Mouse (Mus musculus): ENCODE data around the gene Gm28048. TPM values are rescaled to one million over a fixed set of nuclear protein-coding genes. Genes with fewer than 3 reads are reported as not detected.

Gm28048 gene
- polyA plus RNA-seq, 1 experiment from 2014 or later, result 3.2 TPM

- H3K4me2 ChIP-seq (replicated peaks), result no peak overlapping the region
- no peaks in the 10 kb centered on the region for H3K27me3 ChIP-seq (ENCODE audit: control insufficient read depth, insufficient read depth, low read length)
- no peaks in the 10 kb centered on the region for H3K36me3 ChIP-seq (replicated peaks; ENCODE audit: control insufficient read depth, insufficient read depth)
- no peak overlapping the region for H3K9ac ChIP-seq
- DNase-seq (ENCODE audit: low spot score) (no peak), ATAC-seq (ENCODE audit: low FRiP score) (no peak)
- 89% methylated on average over 11 of the region's 11 CpGs for WGBS
- H3K4me1 ChIP-seq (replicated peaks; ENCODE audit: control insufficient read depth, insufficient read depth, low read length), result no peaks in the 10 kb centered on the region
- no peaks in the 10 kb centered on the region for H3K9me3 ChIP-seq (ENCODE audit: control insufficient read depth, low read length)
- no peak overlapping the region for H3K4me3 ChIP-seq (replicated peaks; ENCODE audit: low read length)
- H3K27ac ChIP-seq, result no peak overlapping the region
Observed at GRCm38 (mm10) chr11:22831916-22832315, 150.0 kb downstream of the Gm28048 start.

GRCm38 (mm10) chr11:22830684-22831083, 151.2 kb downstream of the Gm28048 start:
- no peaks in the 10 kb centered on the region for H3K36me3 ChIP-seq (replicated peaks; ENCODE audit: control insufficient read depth, insufficient read depth)
- H3K4me3 ChIP-seq (replicated peaks; ENCODE audit: low read length), result no peak overlapping the region
- no peak for DNase-seq (ENCODE audit: low spot score)
- no peaks in the 10 kb centered on the region for H3K27me3 ChIP-seq (ENCODE audit: control insufficient read depth, insufficient read depth, low read length)
- H3K9ac ChIP-seq, result no peak overlapping the region
- H3K4me1 ChIP-seq (replicated peaks; ENCODE audit: control insufficient read depth, insufficient read depth, low read length), result no peaks in the 10 kb centered on the region
- WGBS, result 74% methylated on average over 6 of the region's 6 CpGs
- no peak overlapping the region for H3K27ac ChIP-seq
- no peak overlapping the region for H3K4me2 ChIP-seq (replicated peaks)
- ATAC-seq (ENCODE audit: low FRiP score), result no peak
- H3K9me3 ChIP-seq (ENCODE audit: control insufficient read depth, low read length), result no peaks in the 10 kb centered on the region

GRCm38 (mm10) chr11:22830179-22830611, 151.7 kb downstream of the Gm28048 start:
- ATAC-seq (ENCODE audit: low FRiP score), result no peak
- Histone ChIP-seq H3K4me2 (replicated peaks) (no peak overlapping the region), H3K27ac (no peak overlapping the region), H3K4me3 (replicated peaks; ENCODE audit: low read length) (no peak overlapping the region), H3K4me1 (replicated peaks; ENCODE audit: control insufficient read depth, insufficient read depth, low read length) (no peaks in the 10 kb centered on the region), H3K36me3 (replicated peaks; ENCODE audit: control insufficient read depth, insufficient read depth) (no peaks in the 10 kb centered on the region), H3K9me3 (ENCODE audit: control insufficient read depth, low read length) (no peaks in the 10 kb centered on the region), H3K9ac (no peak overlapping the region), H3K27me3 (ENCODE audit: control insufficient read depth, insufficient read depth, low read length) (no peaks in the 10 kb centered on the region)
- DNase-seq (ENCODE audit: low spot score), result no peak
- 47% methylated on average over 5 of the region's 5 CpGs for WGBS

GRCm38 (mm10) chr11:22828988-22829632, 152.8 kb downstream of the Gm28048 start:
- DNase-seq (ENCODE audit: low spot score) (no peak), ATAC-seq (ENCODE audit: low FRiP score) (no peak)
- Histone ChIP-seq H3K4me2 (replicated peaks) (no peak overlapping the region), H3K4me3 (replicated peaks; ENCODE audit: low read length) (no peak overlapping the region), H3K27me3 (ENCODE audit: control insufficient read depth, insufficient read depth, low read length) (no peaks in the 10 kb centered on the region), H3K36me3 (replicated peaks; ENCODE audit: control insufficient read depth, insufficient read depth) (no peaks in the 10 kb centered on the region), H3K4me1 (replicated peaks; ENCODE audit: control insufficient read depth, insufficient read depth, low read length) (no peaks in the 10 kb centered on the region), H3K27ac (no peak overlapping the region), H3K9me3 (ENCODE audit: control insufficient read depth, low read length) (no peaks in the 10 kb centered on the region), H3K9ac (no peak overlapping the region)
- WGBS, result 96% methylated on average over 15 of the region's 15 CpGs

GRCm38 (mm10) chr11:22827514-22828080, 154.3 kb downstream of the Gm28048 start:
- no peak overlapping the region for H3K4me3 ChIP-seq (replicated peaks; ENCODE audit: low read length)
- DNase-seq (ENCODE audit: low spot score), result no peak
- H3K27me3 ChIP-seq (ENCODE audit: control insufficient read depth, insufficient read depth, low read length), result no peaks in the 10 kb centered on the region
- WGBS, result 82% methylated on average over 4 of the region's 4 CpGs
- no peaks in the 10 kb centered on the region for H3K9me3 ChIP-seq (ENCODE audit: control insufficient read depth, low read length)
- no peaks in the 10 kb centered on the region for H3K36me3 ChIP-seq (replicated peaks; ENCODE audit: control insufficient read depth, insufficient read depth)
- no peaks in the 10 kb centered on the region for H3K4me1 ChIP-seq (replicated peaks; ENCODE audit: control insufficient read depth, insufficient read depth, low read length)
- no peak overlapping the region for H3K4me2 ChIP-seq (replicated peaks)
- no peak for ATAC-seq (ENCODE audit: low FRiP score)
- no peak overlapping the region for H3K9ac ChIP-seq
- no peak overlapping the region for H3K27ac ChIP-seq

- H3K9ac ChIP-seq, result no peak overlapping the region
- WGBS, result 94% methylated on average over 6 of the region's 6 CpGs
- H3K27me3 ChIP-seq (ENCODE audit: control insufficient read depth, insufficient read depth, low read length), result no peaks in the 10 kb centered on the region
- no peaks in the 10 kb centered on the region for H3K36me3 ChIP-seq (replicated peaks; ENCODE audit: control insufficient read depth, insufficient read depth)
- no peak overlapping the region for H3K4me3 ChIP-seq (replicated peaks; ENCODE audit: low read length)
- no peaks in the 10 kb centered on the region for H3K4me1 ChIP-seq (replicated peaks; ENCODE audit: control insufficient read depth, insufficient read depth, low read length)
- no peaks in the 10 kb centered on the region for H3K9me3 ChIP-seq (ENCODE audit: control insufficient read depth, low read length)
- DNase-seq (ENCODE audit: low spot score) (no peak), ATAC-seq (ENCODE audit: low FRiP score) (no peak)
- no peak overlapping the region for H3K4me2 ChIP-seq (replicated peaks)
- H3K27ac ChIP-seq, result no peak overlapping the region
Observed at GRCm38 (mm10) chr11:22826665-22827064, 155.2 kb downstream of the Gm28048 start.

- 96% methylated on average over 14 of the region's 14 CpGs for WGBS
- Histone ChIP-seq H3K9ac (no peak overlapping the region), H3K27me3 (ENCODE audit: control insufficient read depth, insufficient read depth, low read length) (no peaks in the 10 kb centered on the region), H3K4me1 (replicated peaks; ENCODE audit: control insufficient read depth, insufficient read depth, low read length) (no peaks in the 10 kb centered on the region), H3K27ac (no peak overlapping the region), H3K4me2 (replicated peaks) (no peak overlapping the region), H3K4me3 (replicated peaks; ENCODE audit: low read length) (no peak overlapping the region), H3K36me3 (replicated peaks; ENCODE audit: control insufficient read depth, insufficient read depth) (no peaks in the 10 kb centered on the region), H3K9me3 (ENCODE audit: control insufficient read depth, low read length) (no peaks in the 10 kb centered on the region)
- no peak for ATAC-seq (ENCODE audit: low FRiP score)
- DNase-seq (ENCODE audit: low spot score), result no peak
Observed at GRCm38 (mm10) chr11:22826051-22826450, 155.8 kb downstream of the Gm28048 start.

GRCm38 (mm10) chr11:22825548-22825947, 156.3 kb downstream of the Gm28048 start:
- WGBS, result 100% methylated on average over 1 of the region's 1 CpGs
- Histone ChIP-seq H3K9me3 (ENCODE audit: control insufficient read depth, low read length) (no peaks in the 10 kb centered on the region), H3K4me2 (replicated peaks) (no peak overlapping the region), H3K27ac (no peak overlapping the region), H3K9ac (no peak overlapping the region), H3K4me3 (replicated peaks; ENCODE audit: low read length) (no peak overlapping the region), H3K36me3 (replicated peaks; ENCODE audit: control insufficient read depth, insufficient read depth) (no peaks in the 10 kb centered on the region), H3K4me1 (replicated peaks; ENCODE audit: control insufficient read depth, insufficient read depth, low read length) (no peaks in the 10 kb centered on the region), H3K27me3 (ENCODE audit: control insufficient read depth, insufficient read depth, low read length) (no peaks in the 10 kb centered on the region)
- ATAC-seq (ENCODE audit: low FRiP score), result no peak
- DNase-seq (ENCODE audit: low spot score), result no peak

GRCm38 (mm10) chr11:22824049-22824705, 157.7 kb downstream of the Gm28048 start:
- Histone ChIP-seq H3K4me3 (replicated peaks; ENCODE audit: low read length) (no peak overlapping the region), H3K9ac (no peak overlapping the region), H3K4me1 (replicated peaks; ENCODE audit: control insufficient read depth, insufficient read depth, low read length) (no peaks in the 10 kb centered on the region), H3K27me3 (ENCODE audit: control insufficient read depth, insufficient read depth, low read length) (no peaks in the 10 kb centered on the region), H3K27ac (no peak overlapping the region), H3K36me3 (replicated peaks; ENCODE audit: control insufficient read depth, insufficient read depth) (no peaks in the 10 kb centered on the region), H3K9me3 (ENCODE audit: control insufficient read depth, low read length) (no peaks in the 10 kb centered on the region), H3K4me2 (replicated peaks) (no peak overlapping the region)
- WGBS, result 85% methylated on average over 9 of the region's 9 CpGs
- no peak for ATAC-seq (ENCODE audit: low FRiP score)
- no peak for DNase-seq (ENCODE audit: low spot score)
